Mouse (Mus musculus) heart, adult 2 months (tissue): ENCODE measurements at regions not wholly inside any gene's neighbourhood (a gene's known extent, or its start where the extent isn't known, plus 50 kb on each side); places are given as distances from the start of the nearest gene placed in this dataset.

Source experiments
- CTCF ChIP-seq: fragments of 200-600 bp; IDR thresholded peaks from 2 replicates; pipeline ENCODE4 v1.8.1; 2022; ENCODE audit warnings: antibody characterized with exemption, mild to moderate bottlenecking, moderate library complexity
- EP300 ChIP-seq: fragments of 200-500 bp; IDR thresholded peaks from 2 replicates; pipeline ENCODE4 v1.6.1; 2011; ENCODE audit warnings: low read depth, low read length, control low read depth; ENCODE audit not compliant: insufficient read depth
- POLR2A ChIP-seq: fragments of 200-500 bp; IDR thresholded peaks from 2 replicates; pipeline ENCODE4 v1.6.1; 2011; ENCODE audit warnings: mild to moderate bottlenecking, low read depth, low read length, control low read depth; ENCODE audit not compliant: insufficient read depth

GRCm38 (mm10) chr8:126157452-126158185 lies 140.7 kb upstream of the Slc35f3 start:
- TF ChIP-seq CTCF (peak; percentile 50), POLR2A (no peak), EP300 (no peak)
